Mouse (Mus musculus): ENCODE measurements around the gene Rab7. TPM values are rescaled to one million over a fixed set of nuclear protein-coding genes. Genes with fewer than 3 reads are reported as not detected.

Gene Rab7
- polyA plus RNA-seq, 1 experiment from 2014 or later = 224 TPM

DNA sequence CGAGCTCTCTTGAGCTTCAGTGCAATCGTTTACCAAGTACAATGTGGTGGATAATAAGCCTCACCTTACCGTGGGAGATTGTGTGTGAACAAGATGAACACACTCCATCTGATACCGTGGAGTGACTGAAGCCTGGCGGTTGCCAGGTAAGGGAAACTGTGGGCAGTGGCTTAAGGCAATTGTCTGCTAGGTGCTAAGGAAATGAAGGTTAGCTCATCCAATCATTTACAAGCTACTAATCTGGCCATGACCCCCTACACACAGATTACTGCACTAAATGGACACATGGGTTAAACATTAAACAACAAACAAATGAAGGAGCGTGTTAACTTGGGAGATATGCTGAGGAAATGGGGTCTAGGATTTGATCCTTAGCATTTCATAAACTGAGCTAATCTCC lies 3.9 kb upstream of the Rab7 start:
- no peak for ATAC-seq (replicated peaks; ENCODE audit: low FRiP score)
- H3K4me2 ChIP-seq = no peak overlapping the region

DNA sequence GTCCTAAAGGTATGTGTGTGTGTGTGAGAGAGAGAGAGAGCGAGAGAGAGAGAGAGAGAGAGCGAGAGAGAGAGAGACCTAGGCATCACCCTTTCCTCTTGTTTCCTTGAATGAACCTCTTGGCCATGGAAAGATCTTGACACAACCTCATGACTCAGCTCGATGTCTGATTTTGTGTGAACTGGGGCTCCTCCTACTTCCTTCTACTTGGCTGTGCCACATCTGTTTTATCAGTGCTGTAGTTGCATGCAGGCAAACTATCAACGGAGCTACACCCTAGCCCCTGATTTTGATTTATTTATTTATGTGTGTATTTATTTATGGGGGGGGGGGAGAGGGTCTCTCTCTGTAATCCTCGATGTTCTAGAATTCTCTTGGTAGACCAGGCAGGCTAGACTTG lies 2.8 kb upstream of the Rab7 start:
- Histone ChIP-seq H3K9ac (no peak overlapping the region), H3K36me3 (no peaks in the 10 kb centered on the region), H3K4me3 (replicated peaks) (no peak overlapping the region), H3K4me1 (peaks cover 16% of the 10 kb centered on the region), H3K27ac (no peak overlapping the region), H3K27me3 (no peaks in the 10 kb centered on the region), H3K4me2 (no peak overlapping the region), H3K9me3 (replicated peaks) (no peaks in the 10 kb centered on the region)
- 76% methylated on average over 5 of the region's 5 CpGs for WGBS
- ATAC-seq (replicated peaks; ENCODE audit: low FRiP score) = no peak

More for the DNA sequence above, 3.9 kb upstream of the Rab7 start:
- Histone ChIP-seq H3K4me3 (replicated peaks) (no peak overlapping the region), H3K27ac (no peak overlapping the region), H3K9me3 (replicated peaks) (no peaks in the 10 kb centered on the region), H3K4me1 (peaks cover 4% of the 10 kb centered on the region), H3K9ac (no peak overlapping the region), H3K27me3 (no peaks in the 10 kb centered on the region), H3K36me3 (no peaks in the 10 kb centered on the region)
- 61% methylated on average over 6 of the region's 6 CpGs for WGBS

DNA sequence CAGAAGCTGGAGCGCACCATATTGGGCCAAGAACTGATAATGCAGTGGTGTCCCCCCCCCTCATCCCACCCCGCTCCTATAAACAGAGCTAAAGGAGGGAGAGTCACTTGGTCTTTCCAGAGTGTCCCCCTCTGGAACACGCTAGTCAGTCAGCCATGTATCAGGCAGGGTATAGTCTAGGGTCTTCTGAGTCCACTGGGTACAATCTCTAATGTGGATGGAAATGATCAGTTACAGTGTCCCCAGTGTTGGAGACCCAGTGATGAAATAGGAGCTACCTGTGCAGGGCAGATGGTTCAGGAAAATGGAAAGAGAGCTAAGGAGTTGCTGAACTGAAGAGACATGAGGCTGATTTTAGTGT lies 316 bp upstream of the Rab7 start:
- Histone ChIP-seq H3K27ac (0 out of 2 replicates have a peak overlapping the region, but pooled peaks have one; percentile 51), H3K36me3 (no peaks in the 10 kb centered on the region), H3K4me1 (peaks cover 23% of the 10 kb centered on the region), H3K4me2 (peak overlapping the region; percentile 86), H3K9ac (no peak overlapping the region), H3K9me3 (replicated peaks) (no peaks in the 10 kb centered on the region), H3K27me3 (no peaks in the 10 kb centered on the region), H3K4me3 (replicated peaks) (peak overlapping the region; percentile 98)
- 32% methylated on average over 3 of the region's 3 CpGs for WGBS
- no peak for ATAC-seq (replicated peaks; ENCODE audit: low FRiP score)

DNA sequence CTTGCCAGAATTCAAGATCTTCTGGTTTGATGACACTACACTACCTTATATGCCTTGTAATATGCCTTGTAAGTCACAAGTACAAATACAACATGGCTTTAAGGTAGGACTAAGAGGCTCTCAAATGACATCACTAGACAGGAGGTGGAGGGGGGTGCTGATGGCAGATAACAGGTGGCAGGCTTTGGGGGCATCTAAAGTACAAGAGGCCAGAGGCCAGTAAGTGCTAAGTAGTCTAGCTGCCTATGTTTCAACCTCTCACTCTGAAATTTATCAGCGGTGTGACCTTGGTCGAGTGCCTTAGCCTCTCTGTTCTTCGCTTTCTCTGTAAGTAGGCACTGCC lies 865 bp downstream of the Rab7 start:
- H3K4me1 ChIP-seq = peaks cover 23% of the 10 kb centered on the region
- no peaks in the 10 kb centered on the region for H3K9me3 ChIP-seq (replicated peaks)
- H3K27me3 ChIP-seq = no peaks in the 10 kb centered on the region
- 2% methylated on average over 3 of the region's 3 CpGs for WGBS
- H3K4me3 ChIP-seq (replicated peaks) = peak overlapping the region; percentile 98
- H3K36me3 ChIP-seq = peaks cover 4% of the 10 kb centered on the region; the same call in 1 of the 2 replicates
- H3K4me2 ChIP-seq = peak overlapping the region; percentile 86
- no peak for ATAC-seq (replicated peaks; ENCODE audit: low FRiP score)
- peak overlapping the region; percentile 98 for H3K9ac ChIP-seq
- peak overlapping the region; percentile 88; the same call in 1 of the 2 replicates for H3K27ac ChIP-seq

DNA sequence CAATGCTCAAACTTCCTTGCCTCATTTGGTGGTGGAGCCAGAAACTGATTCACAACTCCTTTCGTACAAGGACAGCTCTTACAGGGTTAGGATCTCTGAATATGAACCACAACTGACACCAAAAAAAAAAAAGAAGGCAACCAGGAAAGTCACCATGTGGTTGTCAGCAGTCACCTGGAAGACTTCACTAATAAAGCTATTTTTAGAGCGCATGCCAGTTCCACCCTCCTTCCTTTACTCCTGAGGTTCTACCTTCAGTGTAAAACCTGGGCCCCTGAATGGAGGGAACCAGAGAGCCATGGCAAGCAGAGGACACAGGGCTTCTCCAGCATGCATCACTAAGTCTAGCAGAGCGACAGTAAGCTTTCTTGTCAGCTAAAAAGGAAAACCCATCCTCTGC lies 2.7 kb downstream of the Rab7 start:
- Histone ChIP-seq H3K9ac (no peak overlapping the region), H3K4me1 (peaks cover 31% of the 10 kb centered on the region), H3K9me3 (replicated peaks) (no peaks in the 10 kb centered on the region), H3K4me2 (no peak overlapping the region), H3K36me3 (peaks cover 15% of the 10 kb centered on the region; the same call in 1 of the 2 replicates), H3K27me3 (no peaks in the 10 kb centered on the region), H3K27ac (no peak overlapping the region), H3K4me3 (replicated peaks) (no peak overlapping the region)
- 80% methylated on average over 3 of the region's 3 CpGs for WGBS
- ATAC-seq (replicated peaks; ENCODE audit: low FRiP score) = no peak

DNA sequence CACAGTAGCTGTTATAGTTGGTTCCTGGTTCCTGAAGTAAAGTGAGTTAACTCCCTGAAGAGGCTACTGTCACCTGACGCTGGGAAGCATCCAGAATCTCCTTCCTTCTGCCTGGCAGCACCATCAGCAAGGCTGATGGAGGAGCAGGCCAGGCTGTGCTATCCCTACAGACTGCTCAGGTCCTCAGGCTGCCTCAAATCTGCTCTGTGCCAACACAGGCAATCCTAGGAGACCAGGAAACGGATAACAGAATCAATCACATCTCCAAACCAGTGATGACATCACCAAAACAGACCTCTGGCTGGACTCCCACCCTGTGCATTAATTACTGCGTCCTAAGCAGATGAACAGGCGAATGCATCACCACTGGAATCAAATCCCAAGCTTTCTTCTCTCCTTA lies 3.8 kb downstream of the Rab7 start:
- H3K4me1 ChIP-seq = peaks cover 31% of the 10 kb centered on the region
- H3K9ac ChIP-seq = no peak overlapping the region
- H3K9me3 ChIP-seq (replicated peaks) = no peaks in the 10 kb centered on the region
- ATAC-seq (replicated peaks; ENCODE audit: low FRiP score) = no peak
- no peaks in the 10 kb centered on the region for H3K27me3 ChIP-seq
- H3K36me3 ChIP-seq = peaks cover 15% of the 10 kb centered on the region; the same call in 1 of the 2 replicates
- WGBS = 78% methylated on average over 4 of the region's 4 CpGs
- H3K4me2 ChIP-seq = no peak overlapping the region
- no peak overlapping the region for H3K27ac ChIP-seq
- H3K4me3 ChIP-seq (replicated peaks) = no peak overlapping the region

DNA sequence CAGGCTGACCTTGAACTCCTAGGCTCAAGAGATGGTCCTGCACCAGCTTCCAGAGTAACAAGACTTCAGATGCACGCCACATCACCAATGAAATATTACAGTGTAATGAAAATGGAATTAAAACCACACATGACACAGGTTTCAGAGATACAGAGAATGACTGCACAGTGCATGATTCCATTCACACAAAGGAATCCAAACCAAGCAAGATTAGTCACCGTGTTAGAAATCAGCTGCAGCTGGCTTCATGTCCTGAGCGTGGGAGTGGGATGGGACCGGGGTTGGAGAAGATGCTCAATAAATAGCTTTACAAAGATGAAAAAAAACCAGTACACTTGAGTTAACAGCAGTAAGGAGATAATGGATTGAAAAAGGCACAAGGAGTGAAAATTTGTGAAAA lies 5.6 kb downstream of the Rab7 start:
- H3K4me1 ChIP-seq = peaks cover 31% of the 10 kb centered on the region
- ATAC-seq (replicated peaks; ENCODE audit: low FRiP score) = no peak
- 93% methylated on average over 4 of the region's 4 CpGs for WGBS
- H3K9me3 ChIP-seq (replicated peaks) = no peaks in the 10 kb centered on the region
- H3K27ac ChIP-seq = no peak overlapping the region
- no peaks in the 10 kb centered on the region for H3K27me3 ChIP-seq
- peaks cover 17% of the 10 kb centered on the region; the same call in 1 of the 2 replicates for H3K36me3 ChIP-seq
- H3K9ac ChIP-seq = no peak overlapping the region
- no peak overlapping the region for H3K4me3 ChIP-seq (replicated peaks)
- H3K4me2 ChIP-seq = no peak overlapping the region

DNA sequence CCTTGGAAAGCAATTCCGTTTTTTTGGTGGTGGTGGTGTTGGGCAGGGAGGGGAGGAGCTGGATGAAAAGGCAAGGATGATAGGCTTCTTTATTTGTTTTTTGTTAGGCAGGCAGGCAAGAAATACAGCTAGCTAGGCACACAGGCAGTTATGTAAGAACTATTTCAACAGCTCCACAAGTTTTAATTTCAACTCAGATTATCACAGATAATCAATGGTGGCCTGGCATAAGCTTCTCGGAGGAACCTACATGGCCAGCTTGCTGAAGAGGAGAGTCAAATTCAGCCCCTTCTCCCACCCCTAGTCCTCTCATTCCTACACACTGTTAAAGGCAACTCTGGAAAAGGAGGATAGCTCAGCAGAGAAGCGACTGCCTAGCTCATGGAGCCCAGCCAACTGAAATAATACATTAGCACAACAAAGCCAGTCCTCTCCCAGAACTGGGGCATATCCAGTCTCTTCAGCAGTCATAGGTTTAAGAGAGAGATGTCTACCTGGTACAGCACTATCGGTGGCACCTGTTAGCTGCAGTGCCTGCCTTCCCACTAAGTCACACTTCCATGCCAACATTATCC lies 7.5 kb downstream of the Rab7 start:
- no peak for ATAC-seq (replicated peaks; ENCODE audit: low FRiP score)
- 78% methylated on average over 4 of the region's 4 CpGs for WGBS
- H3K27ac ChIP-seq = no peak overlapping the region
- H3K36me3 ChIP-seq = peaks cover 19% of the 10 kb centered on the region; the same call in 1 of the 2 replicates
- no peak overlapping the region for H3K9ac ChIP-seq
- no peak overlapping the region for H3K4me2 ChIP-seq
- H3K4me1 ChIP-seq = peaks cover 12% of the 10 kb centered on the region
- no peaks in the 10 kb centered on the region for H3K9me3 ChIP-seq (replicated peaks)
- no peak overlapping the region for H3K4me3 ChIP-seq (replicated peaks)
- H3K27me3 ChIP-seq = no peaks in the 10 kb centered on the region

DNA sequence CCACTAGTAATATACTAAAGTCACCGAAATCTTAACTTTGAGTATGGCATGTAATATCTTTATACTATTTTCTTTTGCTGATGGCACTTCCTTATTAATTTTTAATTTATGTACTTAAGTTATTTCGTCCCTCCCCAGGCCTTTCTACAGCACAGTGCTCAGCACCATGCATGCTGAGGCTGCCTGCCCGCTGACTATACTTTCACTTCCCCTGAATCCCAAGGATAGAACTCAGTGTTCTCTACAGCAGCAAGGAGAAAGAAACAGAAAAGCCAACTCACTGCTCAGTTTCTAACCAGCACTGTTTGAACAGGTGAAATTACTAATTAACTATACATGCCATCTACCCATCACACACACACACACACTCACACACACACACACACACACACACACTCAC lies 11.6 kb downstream of the Rab7 start:
- 89% methylated on average over 3 of the region's 3 CpGs for WGBS
- H3K9me3 ChIP-seq (replicated peaks) = no peaks in the 10 kb centered on the region
- H3K27me3 ChIP-seq = no peaks in the 10 kb centered on the region
- no peak for ATAC-seq (replicated peaks; ENCODE audit: low FRiP score)
- H3K27ac ChIP-seq = no peak overlapping the region
- H3K36me3 ChIP-seq = peaks cover 21% of the 10 kb centered on the region
- no peak overlapping the region for H3K9ac ChIP-seq
- no peak overlapping the region for H3K4me2 ChIP-seq
- H3K4me1 ChIP-seq = 0 out of 2 replicates have a peak, but pooled peaks cover 3% of the 10 kb centered on the region
- H3K4me3 ChIP-seq (replicated peaks) = no peak overlapping the region

DNA sequence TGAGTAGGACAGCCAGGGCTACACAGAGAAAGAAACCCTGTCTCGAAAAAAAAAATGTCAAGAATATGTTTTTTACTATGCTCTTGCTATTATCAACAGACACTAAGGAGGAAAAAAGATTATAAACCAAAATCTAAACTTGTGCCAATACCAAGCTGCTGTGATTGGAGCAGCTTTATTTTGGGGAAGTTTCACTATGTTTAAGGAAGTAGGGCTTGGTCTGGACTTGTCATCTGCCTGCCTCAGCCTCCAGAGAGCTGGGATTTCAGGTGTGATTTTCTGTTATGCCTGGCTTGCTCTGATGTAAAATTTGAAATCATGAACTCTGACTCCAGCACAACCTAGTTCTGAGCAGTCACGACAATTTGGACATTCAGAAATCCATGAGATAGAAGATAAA lies 14.6 kb downstream of the Rab7 start:
- no peaks in the 10 kb centered on the region for H3K27me3 ChIP-seq
- H3K4me2 ChIP-seq = no peak overlapping the region
- 94% methylated on average over 2 of the region's 2 CpGs for WGBS
- H3K9ac ChIP-seq = no peak overlapping the region
- no peaks in the 10 kb centered on the region for H3K9me3 ChIP-seq (replicated peaks)
- ATAC-seq (replicated peaks; ENCODE audit: low FRiP score) = no peak
- peaks cover 38% of the 10 kb centered on the region for H3K36me3 ChIP-seq
- no peaks in the 10 kb centered on the region for H3K4me1 ChIP-seq
- no peak overlapping the region for H3K27ac ChIP-seq
- no peak overlapping the region for H3K4me3 ChIP-seq (replicated peaks)

DNA sequence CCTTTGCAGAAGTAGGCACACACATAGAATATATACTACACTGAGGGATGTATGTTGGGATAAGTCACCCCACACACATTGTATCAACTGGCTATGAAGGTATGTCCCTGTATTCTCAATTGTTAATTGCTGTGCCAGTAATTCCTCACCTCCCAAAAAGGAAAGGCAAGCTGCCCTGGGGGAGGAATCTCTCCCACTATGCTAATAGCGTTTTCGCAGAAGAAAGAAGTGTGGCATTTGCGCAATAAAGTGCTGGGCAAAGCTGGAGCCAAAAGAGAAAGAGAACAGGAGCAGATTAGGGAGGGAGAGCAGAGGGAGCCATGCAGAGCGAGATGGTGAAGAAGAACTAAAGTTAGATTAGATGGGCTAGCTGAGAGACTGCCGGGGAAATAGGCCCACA lies 17.7 kb downstream of the Rab7 start:
- H3K36me3 ChIP-seq = peaks cover 56% of the 10 kb centered on the region
- 69% methylated on average over 5 of the region's 5 CpGs for WGBS

DNA sequence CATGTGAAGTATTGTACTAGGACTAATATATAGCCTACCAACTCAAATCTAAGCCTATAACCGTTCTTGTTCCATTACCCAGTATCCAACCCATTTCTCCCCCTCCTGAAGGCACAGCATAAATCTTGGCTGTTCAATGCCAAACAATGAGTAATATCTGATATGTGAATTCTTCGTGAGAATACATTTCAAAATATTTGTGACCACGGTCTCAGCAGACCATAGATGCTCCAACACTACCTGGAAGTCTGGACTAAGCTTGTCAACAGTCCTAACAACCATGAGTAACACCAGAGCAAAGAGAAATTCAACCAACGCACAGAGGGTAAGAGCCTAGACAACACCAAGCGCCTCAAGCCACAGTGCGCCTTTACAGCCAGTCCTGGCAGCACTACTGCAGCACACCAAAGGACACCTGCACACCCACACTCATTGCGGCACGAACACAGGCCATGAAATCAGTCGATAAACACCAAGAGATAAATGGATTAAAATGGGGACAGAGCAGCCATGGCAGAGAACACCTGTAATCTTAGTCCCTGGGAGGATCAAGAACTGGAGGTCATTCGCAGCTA lies 21.7 kb downstream of the Rab7 start:
- no peak overlapping the region for H3K4me2 ChIP-seq
- ATAC-seq (replicated peaks; ENCODE audit: low FRiP score) = no peak

More for the DNA sequence above, 17.7 kb downstream of the Rab7 start:
- Histone ChIP-seq H3K9ac (no peak overlapping the region), H3K4me3 (replicated peaks) (no peak overlapping the region), H3K27me3 (no peaks in the 10 kb centered on the region), H3K9me3 (replicated peaks) (no peaks in the 10 kb centered on the region), H3K4me1 (no peaks in the 10 kb centered on the region), H3K4me2 (no peak overlapping the region), H3K27ac (no peak overlapping the region)
- ATAC-seq (replicated peaks; ENCODE audit: low FRiP score) = no peak

DNA sequence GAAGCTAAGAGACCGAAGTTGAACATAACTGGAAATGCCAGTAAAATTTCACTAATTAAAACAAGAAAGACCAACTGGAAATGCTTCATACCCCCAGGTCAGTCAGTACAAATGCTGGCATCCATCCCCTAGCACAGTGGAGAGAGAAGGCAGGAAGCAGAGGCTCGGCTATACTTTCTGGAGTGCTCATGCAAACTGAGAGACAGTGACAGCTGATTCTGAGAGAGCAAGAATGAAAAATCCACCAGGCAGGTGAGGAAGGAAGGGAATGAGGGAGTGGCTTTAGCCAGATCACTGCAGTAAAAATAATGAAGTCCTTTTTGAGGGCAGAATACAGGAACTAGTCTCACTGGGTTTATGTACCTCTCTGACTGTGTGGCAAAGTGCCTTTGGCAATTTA lies 25.9 kb downstream of the Rab7 start:
- Histone ChIP-seq H3K9me3 (replicated peaks) (no peaks in the 10 kb centered on the region), H3K36me3 (peaks cover 13% of the 10 kb centered on the region; the same call in 1 of the 2 replicates), H3K9ac (no peak overlapping the region), H3K4me1 (no peaks in the 10 kb centered on the region), H3K27me3 (no peaks in the 10 kb centered on the region), H3K4me2 (no peak overlapping the region), H3K27ac (no peak overlapping the region), H3K4me3 (replicated peaks) (no peak overlapping the region)
- WGBS = 64% methylated on average over 2 of the region's 2 CpGs
- no peak for ATAC-seq (replicated peaks; ENCODE audit: low FRiP score)

More for the DNA sequence above, 21.7 kb downstream of the Rab7 start:
- H3K4me3 ChIP-seq (replicated peaks) = no peak overlapping the region
- peaks cover 42% of the 10 kb centered on the region for H3K36me3 ChIP-seq
- no peak overlapping the region for H3K9ac ChIP-seq
- H3K27me3 ChIP-seq = no peaks in the 10 kb centered on the region
- H3K4me1 ChIP-seq = no peaks in the 10 kb centered on the region
- H3K27ac ChIP-seq = no peak overlapping the region
- 96% methylated on average over 10 of the region's 10 CpGs for WGBS
- no peaks in the 10 kb centered on the region for H3K9me3 ChIP-seq (replicated peaks)
